Mouse (Mus musculus) 3T3-L1 (cell line): ENCODE data around the gene Tyw1.

Source experiments
- DNase-seq: peaks from one replicate; pipeline ENCODE4 v3.0.0-alpha.2; 2015; ENCODE audit warnings: low read depth, low spot score

Tyw1 gene

DNA sequence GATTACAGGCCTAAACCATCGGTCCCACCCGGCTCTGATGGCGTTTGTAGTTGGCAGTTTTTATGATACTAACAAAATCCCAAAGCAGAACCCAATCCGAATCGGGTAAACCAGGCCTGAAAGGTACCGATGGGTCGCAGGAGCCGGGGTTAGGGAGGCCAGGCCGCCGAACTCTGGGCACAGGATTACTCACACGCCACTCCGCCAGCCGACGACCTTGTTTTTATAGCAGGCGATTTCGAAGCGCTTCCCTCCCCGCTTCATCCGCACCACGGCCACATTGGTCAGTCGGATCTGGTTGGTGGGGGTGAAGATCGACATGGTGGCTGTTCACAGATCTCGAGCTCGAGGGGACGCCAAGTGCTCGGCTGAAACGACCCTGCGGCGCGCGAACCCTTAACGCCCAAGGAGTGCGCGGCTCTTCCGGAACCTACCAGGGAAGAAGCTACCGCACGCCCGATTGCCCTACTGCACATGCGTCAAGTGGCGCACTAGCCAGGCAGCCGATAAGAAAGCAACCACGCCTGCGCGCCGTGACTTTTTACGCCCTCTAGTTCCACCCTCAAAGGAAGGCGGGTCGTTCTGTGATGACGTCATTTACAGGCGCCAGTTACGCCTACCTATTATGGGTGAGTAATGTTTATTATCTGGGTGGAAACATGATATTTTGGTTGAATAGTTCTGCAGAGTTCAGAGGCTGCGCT lies at the start of gene Tyw1, which contains the start of gene Sbds:
TSS of gene Tyw1 (plus strand) at position 603 of the 704 bp plus-strand sequence.
TSS of gene Sbds (minus strand) at position 514 of the 704 bp plus-strand sequence.
- DNase-seq = peak; percentile 100

DNA sequence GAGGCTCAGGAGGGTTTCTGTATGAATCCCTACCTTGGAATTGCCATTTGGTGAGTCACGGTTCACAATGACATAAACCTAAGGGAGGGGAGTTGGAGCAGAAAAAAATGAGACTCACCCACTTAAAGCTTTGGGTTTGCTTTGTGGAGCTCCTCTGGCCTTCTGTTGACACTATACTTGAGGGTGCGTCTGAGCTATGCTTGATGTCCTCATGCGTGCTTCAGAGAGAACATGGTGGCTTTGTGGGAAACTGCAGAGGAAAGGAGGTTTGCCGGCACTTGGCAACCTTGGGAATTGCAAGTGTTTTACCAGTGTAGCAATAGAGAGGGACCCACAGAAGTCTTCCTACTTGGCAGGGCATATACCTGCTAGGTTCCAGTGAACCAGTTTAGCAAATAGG lies 48.1 kb upstream of the Tyw1 start:
- no peak for DNase-seq

DNA sequence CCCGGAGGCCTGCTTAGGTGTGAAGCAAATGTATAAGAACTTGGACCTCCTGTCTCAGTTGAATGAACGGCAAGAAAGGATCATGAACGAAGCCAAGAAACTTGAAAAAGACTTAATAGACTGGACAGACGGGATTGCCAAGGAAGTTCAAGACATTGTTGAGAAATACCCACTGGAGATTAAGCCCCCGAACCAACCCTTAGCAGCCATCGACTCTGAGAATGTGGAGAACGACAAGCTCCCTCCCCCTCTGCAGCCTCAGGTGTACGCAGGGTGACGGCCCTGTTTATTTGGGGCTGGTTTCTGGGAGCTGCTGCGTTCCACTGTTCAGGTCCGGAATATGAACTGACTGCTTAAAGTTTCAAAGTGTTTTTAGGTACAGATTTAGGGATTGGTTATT lies 42.5 kb upstream of the Tyw1 start:
- no peak for DNase-seq

DNA sequence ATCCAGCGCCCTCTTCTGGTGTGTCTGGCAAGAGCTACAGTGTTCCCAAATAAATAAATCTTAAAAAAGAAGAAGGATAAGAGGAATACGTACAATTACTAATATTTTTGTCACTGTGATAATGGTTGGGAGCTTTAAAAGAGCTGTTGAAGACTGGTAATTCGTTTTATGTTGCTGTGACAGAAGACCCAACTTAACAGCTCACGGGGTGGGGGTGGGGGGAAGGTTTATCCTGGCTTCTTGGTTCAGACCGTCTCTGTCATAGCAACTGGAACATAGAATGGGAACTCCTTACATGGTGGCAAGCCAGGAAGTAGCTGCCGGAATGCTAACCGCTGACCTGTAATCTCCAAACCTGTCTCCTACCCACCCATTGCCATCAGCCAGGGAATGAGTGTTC lies 38.6 kb upstream of the Tyw1 start, which contains the start of gene Tmem248:
TSS of gene Tmem248 (plus strand) at position 301 of the 400 bp plus-strand sequence.
- no peak for DNase-seq

DNA sequence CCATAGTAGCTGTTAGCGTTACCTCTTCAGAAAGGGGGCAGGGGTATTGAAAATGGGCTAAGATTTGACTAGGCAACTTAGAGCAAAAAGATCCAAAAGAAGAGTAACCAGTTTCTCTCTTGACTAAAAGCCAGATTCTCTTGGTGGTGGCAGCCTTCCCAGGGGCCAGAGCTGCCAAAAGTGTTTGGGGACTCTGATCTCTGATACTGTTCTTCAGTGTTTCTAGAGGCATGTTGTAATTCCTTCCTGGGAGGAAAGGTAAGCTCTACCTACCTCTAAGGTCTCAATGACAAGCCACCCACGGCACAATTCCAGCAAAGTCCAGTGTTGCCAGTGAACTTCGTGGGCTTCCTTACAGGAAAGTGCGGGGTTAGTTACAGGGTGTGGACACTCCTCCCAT lies 38.0 kb upstream of the Tyw1 start:
- DNase-seq = no peak

DNA sequence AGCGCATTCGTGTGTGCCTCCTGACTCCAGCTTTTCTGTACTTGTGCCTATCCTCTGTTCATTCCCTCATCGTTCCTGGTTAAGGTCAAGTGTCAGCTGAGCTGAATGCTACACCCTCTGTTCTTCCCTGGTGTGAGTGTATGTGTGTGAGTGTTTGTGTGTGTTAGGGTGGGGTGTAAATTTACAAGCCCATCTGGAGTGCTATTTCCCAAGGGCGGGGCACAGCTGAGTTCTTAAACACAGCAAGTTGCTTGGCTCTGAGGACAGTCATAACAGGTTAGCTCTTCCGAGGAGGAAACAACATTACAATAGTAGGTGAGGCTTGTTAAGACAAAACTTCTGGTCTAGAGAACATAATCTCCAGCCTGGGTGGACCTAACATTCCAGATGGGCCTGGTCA lies 37.1 kb upstream of the Tyw1 start:
- no peak for DNase-seq

DNA sequence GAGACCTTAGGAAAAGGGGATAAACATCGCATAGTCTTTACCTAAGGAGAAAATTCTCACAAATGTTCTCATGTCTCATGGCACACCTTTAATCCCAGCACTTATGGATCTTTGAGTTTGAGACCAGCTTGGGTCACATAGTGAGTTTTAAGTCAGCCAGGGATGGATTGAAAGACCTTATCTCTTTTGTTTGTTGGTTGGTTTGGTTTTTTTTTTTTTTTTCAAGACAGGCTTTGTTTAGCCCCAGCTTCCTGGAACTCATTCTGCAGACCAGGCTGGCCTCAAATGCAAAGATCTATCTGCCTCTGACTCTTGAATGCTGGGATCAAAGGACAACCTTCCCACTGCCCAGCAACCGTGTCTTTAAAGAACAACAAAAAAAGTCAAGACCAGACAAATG lies 34.1 kb upstream of the Tyw1 start:
- DNase-seq = peak; percentile 39

DNA sequence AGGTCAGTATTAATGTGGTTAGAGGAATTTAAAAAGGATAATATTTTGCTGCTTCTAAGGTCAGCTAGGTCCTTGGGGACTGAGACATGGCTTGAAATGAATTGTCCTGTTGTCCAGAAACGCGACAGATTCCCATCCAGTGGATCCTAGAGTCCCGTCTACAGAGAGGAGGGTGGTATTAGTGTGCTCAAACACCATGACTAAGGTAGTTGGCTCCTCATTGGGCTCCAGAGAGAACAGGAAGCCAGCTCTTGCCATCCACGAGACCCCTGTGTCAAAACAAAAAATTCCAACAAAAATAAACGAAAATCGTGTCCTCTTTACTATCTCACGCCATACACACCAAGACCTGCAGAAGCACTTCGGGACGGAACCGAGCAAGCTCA lies 33.7 kb upstream of the Tyw1 start:
- peak; percentile 64 for DNase-seq

DNA sequence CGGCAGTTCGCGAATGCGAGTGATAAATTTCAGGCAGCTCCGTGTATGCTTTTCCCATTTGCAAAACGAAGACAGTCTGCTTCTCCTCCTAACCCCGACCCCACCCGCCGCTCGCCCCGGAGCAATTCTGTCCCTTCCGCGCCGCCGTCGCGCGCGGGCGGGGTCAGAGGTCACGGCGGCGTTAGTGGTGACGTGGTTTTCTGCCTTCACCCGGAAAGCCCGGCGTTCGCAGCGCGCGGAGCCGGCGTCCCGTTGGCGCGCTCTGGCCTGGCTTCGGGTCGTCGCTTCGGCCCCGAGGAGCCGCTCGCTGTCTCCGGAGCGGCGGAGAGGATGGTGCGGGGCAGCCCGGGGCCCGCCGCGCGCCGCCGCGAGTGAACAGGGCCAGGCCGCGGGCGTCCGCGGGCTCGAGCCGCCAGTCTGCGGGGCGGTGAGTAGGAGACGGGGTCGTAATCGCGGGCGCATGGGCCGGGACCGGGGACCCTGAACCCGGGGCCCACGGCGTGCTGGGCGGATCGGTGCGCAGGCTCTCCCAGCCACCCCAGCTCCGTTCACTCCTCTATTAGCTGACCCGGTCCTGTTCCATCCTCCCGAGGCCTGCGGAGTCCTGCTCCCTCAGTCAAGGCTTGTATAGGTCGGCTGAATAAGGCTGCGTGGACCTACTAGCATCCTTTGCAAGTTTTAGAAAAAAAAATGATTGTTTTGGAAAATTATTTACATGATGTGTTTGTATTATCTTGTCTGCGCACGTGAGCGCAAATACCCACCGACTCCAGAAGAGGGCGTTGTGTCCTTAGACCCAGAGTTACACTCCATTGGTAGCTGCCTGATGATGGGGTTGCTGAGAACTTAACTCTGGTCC lies 33.0 kb upstream of the Tyw1 start:
- peak; percentile 81 for DNase-seq

DNA sequence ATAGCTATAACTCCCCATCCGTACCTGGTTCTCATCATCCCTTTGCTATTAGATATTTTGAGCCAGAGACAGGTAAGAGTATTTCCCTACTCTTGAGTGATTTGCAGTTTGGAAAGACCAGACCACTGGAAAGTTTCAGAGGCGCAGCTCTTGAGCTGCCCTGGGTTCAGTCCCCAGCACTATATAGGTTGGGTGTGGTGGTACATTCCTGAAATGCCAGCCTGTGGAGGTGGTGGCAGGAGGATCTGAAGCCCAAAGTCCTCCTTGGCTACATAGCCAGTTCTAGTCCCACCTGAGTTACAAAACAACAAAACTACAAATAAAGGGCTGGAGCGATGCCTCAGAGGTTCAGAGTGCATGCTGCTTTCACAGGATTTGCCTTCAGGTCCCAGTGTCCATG lies 28.6 kb upstream of the Tyw1 start:
- no peak for DNase-seq

DNA sequence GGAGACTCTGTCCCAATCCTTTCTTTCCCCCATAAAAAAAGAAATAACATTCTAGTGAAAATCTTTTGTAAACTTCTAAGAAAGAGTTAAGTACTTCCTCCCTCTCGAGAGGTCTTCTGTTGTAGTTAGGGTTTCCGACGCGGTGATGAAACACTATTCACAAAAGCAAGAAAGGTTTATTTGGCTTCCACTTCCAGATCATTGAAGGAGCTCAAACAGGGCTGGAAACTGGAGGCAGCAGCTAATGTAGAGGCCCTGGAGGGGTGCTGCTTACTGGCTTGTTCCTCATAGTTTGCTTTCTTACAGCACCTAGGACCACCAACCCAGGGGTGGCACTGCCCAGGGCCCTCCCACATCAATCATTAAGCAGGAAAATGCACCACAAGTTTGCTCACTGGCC lies 27.3 kb upstream of the Tyw1 start:
- DNase-seq = no peak

DNA sequence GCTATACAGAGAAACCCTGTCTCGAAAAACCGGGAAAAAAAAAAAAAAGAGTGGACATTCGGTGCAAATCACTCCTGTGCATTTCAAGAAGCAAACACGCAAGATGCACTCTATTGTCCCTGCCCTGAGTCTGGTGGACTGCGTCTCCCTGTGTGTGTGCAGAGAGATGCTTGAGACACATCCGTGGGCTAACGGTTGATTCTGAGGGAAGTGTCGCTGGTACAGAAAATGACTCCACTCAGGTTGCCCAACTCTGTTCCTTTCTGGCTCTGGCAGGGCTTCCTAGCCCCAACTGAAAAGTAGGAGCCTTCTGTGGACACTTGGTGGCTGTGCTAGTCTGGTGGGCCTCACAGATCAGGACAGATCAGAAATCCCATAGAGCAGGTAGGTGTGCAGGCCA lies 19.1 kb upstream of the Tyw1 start:
- DNase-seq = no peak

DNA sequence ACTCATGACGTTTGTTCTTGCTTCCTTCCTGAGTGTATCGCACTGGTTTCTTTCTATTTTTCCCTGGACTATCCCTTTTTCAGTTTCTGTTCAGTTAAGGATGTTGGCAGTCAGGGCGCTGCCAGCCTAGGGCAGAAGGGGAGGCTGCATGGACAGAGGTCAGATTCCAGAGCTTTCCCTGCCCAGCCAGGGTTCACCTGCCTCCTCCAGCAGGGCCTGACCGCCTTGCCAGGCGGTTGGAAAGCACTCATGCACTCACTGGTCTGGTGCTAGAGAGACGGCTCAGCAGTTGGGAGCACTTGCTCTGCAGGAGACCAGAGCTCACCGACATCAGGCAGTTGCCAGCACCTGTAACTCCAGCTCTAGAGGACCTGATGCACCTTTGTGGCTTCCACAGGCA lies 16.2 kb upstream of the Tyw1 start:
- no peak for DNase-seq

DNA sequence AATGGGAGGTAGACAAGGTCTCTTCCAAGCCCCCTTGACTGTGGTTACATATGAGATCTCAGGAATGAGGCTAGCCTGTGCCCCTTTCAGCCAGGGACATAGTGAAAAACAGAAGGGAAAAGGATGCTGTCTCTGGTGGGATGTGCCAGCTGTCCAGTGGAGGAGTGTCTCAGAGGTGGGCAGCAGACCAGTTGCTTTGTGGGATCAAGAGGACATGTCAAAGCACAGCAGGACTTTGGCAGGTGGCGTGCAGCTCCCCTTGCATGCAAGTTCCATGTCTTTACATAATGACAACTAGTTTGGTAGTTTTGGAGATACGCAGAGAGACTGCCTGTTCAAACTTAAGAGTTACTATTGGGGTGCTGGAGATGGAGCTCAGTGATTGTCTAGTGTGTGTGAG lies 15.6 kb upstream of the Tyw1 start:
- no peak for DNase-seq

DNA sequence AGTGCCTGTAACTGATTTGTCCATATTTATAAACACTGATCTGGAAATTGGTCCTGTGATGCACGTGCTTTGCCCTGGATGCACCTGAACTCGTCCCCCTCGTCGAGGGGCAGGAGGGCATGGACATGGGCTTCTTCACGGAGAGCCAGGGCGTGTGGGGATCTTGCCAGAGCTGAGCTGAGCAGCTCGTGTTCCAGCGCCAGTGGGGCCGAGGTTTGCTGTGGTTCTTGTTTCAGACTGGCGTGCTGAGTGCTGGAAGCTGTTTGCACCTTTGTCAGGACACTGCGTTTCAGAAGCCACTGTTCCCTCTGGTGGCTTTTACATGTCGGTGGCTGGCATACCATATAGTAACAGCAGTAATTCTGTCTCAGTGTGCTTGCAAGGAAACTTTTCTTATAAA lies 14.0 kb upstream of the Tyw1 start:
- DNase-seq = no peak

DNA sequence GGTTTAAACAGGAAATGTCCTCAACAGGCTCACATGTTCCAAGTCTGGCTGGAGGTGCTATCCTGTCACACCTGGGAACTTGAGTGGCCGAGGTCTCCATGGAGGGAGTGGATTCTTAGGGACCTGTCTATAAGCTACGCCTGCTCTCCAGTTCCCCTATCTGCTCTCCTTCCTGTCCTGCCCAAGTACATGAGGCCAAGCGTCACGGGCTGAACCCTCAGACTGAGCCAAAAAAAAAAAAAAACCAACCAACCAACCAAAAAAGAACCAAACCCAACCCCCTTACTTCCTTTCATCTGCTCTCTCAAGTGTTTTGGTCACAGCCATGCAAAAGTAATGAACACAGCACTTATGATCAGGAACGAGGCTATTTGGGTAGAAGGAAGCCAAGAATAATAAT lies 7.6 kb upstream of the Tyw1 start:
- DNase-seq = no peak

DNA sequence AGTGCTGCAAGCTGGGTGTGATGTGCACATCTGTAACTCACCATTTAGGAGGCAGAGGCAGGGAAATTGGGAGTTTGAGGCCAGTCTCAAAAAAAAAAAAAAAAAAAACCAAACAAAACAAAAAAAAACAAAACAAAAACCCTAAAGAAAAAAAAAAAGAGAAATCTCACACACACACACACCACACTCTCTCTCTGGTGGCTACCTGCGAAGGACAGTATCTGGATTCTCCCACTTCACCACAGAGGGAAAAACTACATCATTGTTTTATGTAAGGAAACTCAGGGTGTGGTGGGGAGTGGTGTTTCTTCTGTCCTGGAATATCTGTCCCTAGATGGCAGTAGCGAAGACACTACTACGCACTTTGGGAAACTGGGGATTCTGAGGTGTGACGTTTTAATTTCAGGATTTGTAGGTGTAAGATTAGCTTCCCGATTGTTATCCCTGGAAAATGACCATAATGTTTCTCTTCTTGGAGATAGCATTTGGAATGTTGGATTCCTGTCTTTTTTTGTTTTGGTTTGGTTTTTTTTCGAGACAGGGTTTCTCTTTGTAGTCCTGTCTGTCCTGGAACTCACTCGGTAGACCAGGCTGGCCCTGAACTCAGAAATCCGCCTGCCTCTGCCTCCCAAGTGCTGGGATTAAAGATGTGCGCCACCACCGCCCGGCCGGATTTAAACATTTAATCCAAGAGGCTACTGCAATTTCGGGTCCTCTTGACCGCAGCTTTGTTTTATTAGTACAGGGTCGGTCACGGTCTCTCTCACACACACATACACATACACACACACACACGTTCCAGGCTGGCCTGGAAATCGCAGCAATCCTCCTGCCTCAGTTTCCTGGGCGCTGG lies 1.0 kb upstream of the Tyw1 start:
- peak; percentile 93 for DNase-seq

DNA sequence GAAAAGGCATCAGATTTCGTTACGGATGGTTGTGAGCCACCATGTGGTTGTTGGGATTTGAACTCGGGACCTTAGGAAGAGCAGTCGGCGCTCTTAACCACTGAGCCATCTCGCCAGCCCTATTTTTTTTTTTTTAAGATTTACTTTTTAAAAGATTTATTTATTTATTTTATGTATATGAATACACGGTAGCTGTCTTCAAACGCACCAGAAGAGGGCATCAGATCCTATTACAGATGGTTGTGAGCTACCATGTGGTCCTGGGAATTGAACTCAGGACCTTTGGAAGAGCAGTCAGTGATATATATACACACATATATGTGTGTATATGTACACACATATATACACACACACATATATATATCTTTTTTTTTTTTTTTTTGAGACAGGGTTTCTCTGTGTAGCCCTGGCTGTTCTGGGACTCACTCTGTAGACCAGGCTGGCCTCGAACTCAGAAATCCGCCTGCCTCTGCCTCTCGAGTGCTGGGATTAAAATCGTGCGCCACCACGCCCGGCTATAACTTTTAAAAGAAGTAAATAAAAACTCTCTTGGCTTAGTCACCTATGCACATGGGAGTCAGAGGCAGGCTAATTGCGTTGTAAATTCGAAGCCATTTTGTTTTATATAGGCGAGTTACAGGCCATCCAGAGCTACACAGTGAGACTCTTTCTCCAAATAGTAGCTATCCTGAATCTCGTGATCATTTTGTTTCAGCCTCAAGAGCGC lies 543 bp downstream of the Tyw1 start:
- peak; percentile 70 for DNase-seq

DNA sequence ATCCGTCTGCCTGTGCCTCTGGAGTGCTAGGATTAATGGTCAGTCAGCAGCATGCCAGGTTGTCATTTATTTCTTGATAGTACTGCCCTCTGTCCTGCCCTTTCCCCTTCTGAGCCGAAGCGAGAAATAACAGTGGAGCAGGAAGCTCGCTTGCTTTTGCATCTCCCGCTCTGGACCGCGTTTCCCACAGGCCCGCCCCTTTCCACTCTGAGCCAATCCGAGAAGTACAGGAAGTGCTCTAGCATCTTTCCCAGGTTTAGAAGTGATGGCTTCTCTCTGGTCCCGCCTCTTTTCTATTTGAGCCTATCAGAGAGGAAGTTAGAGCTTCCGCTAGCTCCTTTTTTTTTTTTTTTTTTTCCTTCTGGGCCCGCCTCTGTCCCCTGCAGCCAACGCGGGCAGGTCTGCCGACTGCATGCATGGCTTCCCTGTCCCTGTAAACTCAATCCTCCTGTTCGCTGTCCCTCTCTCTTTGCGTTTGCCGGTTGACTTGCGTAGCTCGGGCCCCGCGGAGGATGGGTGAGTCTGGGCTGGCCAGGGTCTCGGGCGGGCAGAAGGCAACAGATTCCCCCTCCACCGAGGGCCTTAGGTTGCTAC lies 1.4 kb downstream of the Tyw1 start:
- DNase-seq = peak; percentile 100

DNA sequence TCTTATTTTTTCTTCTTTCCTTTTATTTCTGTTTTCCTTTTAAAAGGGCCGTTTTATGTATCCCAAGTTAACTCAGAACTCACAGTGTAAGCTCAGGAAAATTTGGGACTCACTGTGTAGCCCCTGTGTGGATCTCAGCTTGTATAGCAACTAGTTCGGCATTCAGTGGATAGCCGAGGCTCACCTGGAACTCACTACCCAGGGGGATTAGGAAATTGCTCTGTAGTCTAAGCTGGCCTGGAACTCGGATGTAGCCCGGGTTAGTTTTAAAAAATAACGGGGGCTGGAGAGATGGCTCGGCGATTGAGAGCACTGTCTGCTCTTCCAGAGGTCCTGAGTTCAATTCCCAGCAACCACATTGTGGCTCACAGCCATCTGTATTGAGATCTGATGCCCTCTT lies 1.9 kb downstream of the Tyw1 start:
- DNase-seq = peak; percentile 43

DNA sequence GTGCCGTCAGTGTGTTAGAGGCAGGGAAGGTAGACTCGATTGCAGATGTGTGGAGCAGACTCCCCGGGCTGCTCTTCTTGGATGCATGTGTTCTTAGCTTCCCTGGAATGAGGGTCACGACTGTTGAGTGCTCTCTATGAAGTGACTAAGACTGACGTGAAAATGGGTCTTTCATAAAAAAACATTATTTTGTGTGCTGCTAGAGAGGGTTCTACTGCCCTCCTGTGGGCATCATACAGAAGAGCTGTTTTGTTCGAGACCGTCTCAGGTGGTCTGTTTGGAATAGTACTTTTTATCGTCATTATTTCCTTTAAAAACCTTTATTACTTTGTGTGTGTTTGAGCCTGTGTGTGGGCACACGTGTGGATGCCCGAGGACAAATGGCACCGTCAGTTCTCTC lies 8.0 kb downstream of the Tyw1 start:
- DNase-seq = peak; percentile 67
